ENCODE assay signal across 8 mouse cellular contexts in the genomic region with DNA sequence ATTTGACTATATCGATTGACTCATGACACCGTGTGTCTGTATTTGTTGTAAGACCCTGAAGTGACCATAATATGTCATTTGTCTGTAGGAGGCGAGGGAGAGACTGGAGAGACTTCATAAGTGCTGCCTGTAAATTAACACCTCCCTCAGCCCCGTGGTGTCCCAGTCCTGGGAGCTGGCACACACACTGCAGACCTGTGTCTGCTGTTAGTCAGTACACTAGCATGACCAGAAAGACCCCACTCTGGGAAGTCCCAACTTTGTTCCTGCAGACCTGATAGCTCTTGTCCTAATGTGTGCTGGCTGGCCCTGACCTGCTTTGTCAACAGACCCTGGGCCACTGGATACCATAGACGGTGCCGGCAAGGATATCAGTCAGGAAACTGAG. TPM values are rescaled to one million over a fixed set of nuclear protein-coding genes. Genes with fewer than 3 reads are reported as not detected.
A peak's percentile ranks its signal among the peaks of the same experiment; 100 is the strongest.
DNase-seq lines count a peak whose midpoint lies in the region; ATAC-seq lines count a peak whose summit lies in the region.

No protein-coding gene starts in this region.

- H3K9ac ChIP-seq in heart, embryonic 16.5 days (ENCODE audit: low read length): peak overlapping the region; percentile 95

- 32% methylated on average over 6 of the region's 6 CpGs for WGBS in heart, embryonic 16.5 days
- WGBS in macrophage (ENCODE audit: missing documents): 80% methylated on average over 6 of the region's 6 CpGs

- no peaks in the 10 kb centered on the region for H3K27me3 ChIP-seq in heart, embryonic 16.5 days (ENCODE audit: control insufficient read depth, insufficient read depth, low read length)

- H3K4me1 ChIP-seq in heart, embryonic 16.5 days (ENCODE audit: control insufficient read depth, insufficient read depth, low read length): peaks cover 50% of the 10 kb centered on the region

- H3K27ac ChIP-seq in heart, embryonic 16.5 days (ENCODE audit: low read length): peak overlapping the region; percentile 72
- H3K27ac ChIP-seq in macrophage: no peak overlapping the region

- H3K4me2 ChIP-seq in heart, embryonic 16.5 days (ENCODE audit: low read depth, low read length): peak overlapping the region; percentile 86

- ATAC-seq in heart, embryonic 16.5 days (replicated peaks; ENCODE audit: extremely low read depth, insufficient read depth, low FRiP score): no peak; the same call in 1 of the 2 replicates

- DNase-seq in cerebellum, postnatal 25 days: peak; percentile 41 to 45
- DNase-seq in cerebellum, adult 11 months: no peak
- peak; percentile 2 for DNase-seq in ES-CJ7 (ENCODE audit: low read depth, low spot score)
- no peak for DNase-seq in ovary, postnatal 10 days (ENCODE audit: low spot score)
- DNase-seq in urinary bladder, postnatal 25 days (ENCODE audit: low spot score): no peak
- no peak for DNase-seq in urinary bladder, adult 18-20 months (ENCODE audit: low spot score in 2 of 2)

- H3K9me3 ChIP-seq in heart, embryonic 16.5 days (replicated peaks; ENCODE audit: control insufficient read depth, low read length): no peaks in the 10 kb centered on the region

- H3K4me3 ChIP-seq in heart, embryonic 16.5 days (ENCODE audit: low read length): peak overlapping the region; percentile 87
- H3K4me3 ChIP-seq in macrophage (ENCODE audit: inconsistent target): peak overlapping the region; percentile 95; the same call in 1 of the 2 replicates

- no peaks in the 10 kb centered on the region; the same call in 1 of the 2 replicates for H3K36me3 ChIP-seq in heart, embryonic 16.5 days (ENCODE audit: control insufficient read depth, insufficient read depth)
- H3K36me3 ChIP-seq in macrophage (ENCODE audit: inconsistent target): no peaks in the 10 kb centered on the region

- peaks cover 77% of the 10 kb centered on the region for H3K79me2 ChIP-seq in macrophage (ENCODE audit: inconsistent target)

RNA-seq across cellular contexts. Expression of a gene that starts 2.8 kb away (rescaled TPM):
- 7.2 and 8.1 TPM in 2 replicates for polyA plus RNA-seq in heart, embryonic 16.5 days (2015; fragmentation: Nextera tagmentation; extraction: Ambion mirVana)
- total RNA-seq in macrophage (2018; cell fraction: chromatin; rRNA removed): 10 to 100 TPM; 26.4 to 88.9 (median 67.3) TPM
- 10 to 100 TPM; 20.6 to 46.9 (median 31.9) TPM for total RNA-seq in macrophage (2018; cell fraction: cytosol; rRNA removed)
- total RNA-seq in macrophage (2018; cell fraction: nucleus; rRNA removed): 100 to 1,000 TPM in 1 of 26 experiments, 10 to 100 TPM in 25; 42.2 to 108 (median 67.0) TPM
- 18.3 to 27.4 TPM (median 23.8 TPM) in 3 replicates for polyA plus RNA-seq in macrophage (2018)

RNA-seq across cellular contexts. Expression of a gene that starts 19.0 kb away (rescaled TPM):
- 13.5 and 13.7 TPM in 2 replicates for polyA plus RNA-seq in heart, embryonic 16.5 days (2015; fragmentation: Nextera tagmentation; extraction: Ambion mirVana)
- 10 to 100 TPM; 12.4 to 41.2 (median 26.6) TPM for total RNA-seq in macrophage (2018; cell fraction: chromatin; rRNA removed)
- 10 to 100 TPM; 18.2 to 35.7 (median 26.8) TPM for total RNA-seq in macrophage (2018; cell fraction: cytosol; rRNA removed)
- 10 to 100 TPM; 19.2 to 33.6 (median 24.4) TPM for total RNA-seq in macrophage (2018; cell fraction: nucleus; rRNA removed)
- 19.3 to 24.9 TPM (median 22.8 TPM) in 3 replicates for polyA plus RNA-seq in macrophage (2018)

Comparison
In these comparisons a context has a peak if more than half of its experiments do, and no peak if none do; other contexts are left out.
1. DNase-seq: peak in cerebellum, postnatal 25 days (2 of 2) and ES-CJ7 (single experiment); none in cerebellum, adult 11 months (single experiment), ovary, postnatal 10 days (single experiment), urinary bladder, postnatal 25 days (single experiment) and urinary bladder, adult 18-20 months (0 of 2).